Comparison of ENCODE assay signal across 28 mouse cellular contexts in genomic region chr5:67063596-67063995, GRCm38 (mm10). TPM values are rescaled to one million over a fixed set of nuclear protein-coding genes. Genes with fewer than 3 reads are reported as not detected.
DNase-seq lines count a peak whose midpoint lies in the region; ATAC-seq lines count a peak whose summit lies in the region.
"Had no signal": no experiment of that assay in that cellular context is flagged by ENCODE, and none has a peak within 500 bp of the region (broad histone marks: within the 10 kb centered on the region; RNA-seq: fewer than 3 reads in every experiment).

No protein-coding gene starts in this region.

- DNase-seq in 416B (ENCODE audit: low read depth), result peak; percentile 70
- DNase-seq in R1 (ENCODE audit: low read depth, low spot score), result peak; percentile 58
- DNase-seq in right cerebral cortex, postnatal 14 days, result no peak
- DNase-seq: adrenal gland, postnatal 10 days; adrenal gland, postnatal 36 days; cerebellum, adult 18-20 months; cerebellum, adult 9-10 months; cerebellum, postnatal 14 days; forebrain, postnatal 0 days; gastrocnemius, adult 2 months; gastrocnemius, postnatal 14 days; heart, postnatal 10 days; heart, postnatal 36 days had no signal

- no peak overlapping the region for H3K27ac ChIP-seq in heart, embryonic 14.5 days (replicated peaks in 1 of 2; ENCODE audit: control insufficient read depth in 1 of 2, insufficient read depth in 1 of 2, low read depth in 2 of 2, low read length in 2 of 2)
- no peak overlapping the region for H3K27ac ChIP-seq in heart, embryonic 11.5 days (ENCODE audit: low read depth, low read length)
- H3K27ac ChIP-seq: embryonic facial prominence, embryonic 12.5 days; embryonic facial prominence, embryonic 15.5 days; gastrocnemius, adult 2 months; heart, embryonic 15.5 days; hindbrain, embryonic 10.5 days; hindbrain, embryonic 14.5 days; hindbrain, postnatal 0 days had no signal

- 0 out of 2 replicates have a peak overlapping the region, but pooled peaks have one; percentile 7 for H3K4me2 ChIP-seq in heart, embryonic 14.5 days (ENCODE audit: low read length)
- H3K4me2 ChIP-seq in heart, embryonic 11.5 days, result no peak overlapping the region
- H3K4me2 ChIP-seq: embryonic facial prominence, embryonic 12.5 days; embryonic facial prominence, embryonic 15.5 days; heart, embryonic 15.5 days; hindbrain, embryonic 14.5 days had no signal

- no peaks in the 10 kb centered on the region for H3K4me1 ChIP-seq in heart, embryonic 14.5 days (ENCODE audit: control insufficient read depth in 2 of 2, insufficient read depth in 2 of 2, low read length in 2 of 2)
- H3K4me1 ChIP-seq in heart, embryonic 11.5 days (ENCODE audit: control insufficient read depth, insufficient read depth, low read length), result no peaks in the 10 kb centered on the region
- H3K4me1 ChIP-seq: embryonic facial prominence, embryonic 12.5 days; embryonic facial prominence, embryonic 15.5 days; heart, embryonic 15.5 days had no signal

- no peaks in the 10 kb centered on the region for H3K27me3 ChIP-seq in heart, embryonic 14.5 days (ENCODE audit: control insufficient read depth, insufficient read depth, low read length)
- no peaks in the 10 kb centered on the region for H3K27me3 ChIP-seq in heart, embryonic 11.5 days (ENCODE audit: control insufficient read depth, insufficient read depth, low read length)
- H3K27me3 ChIP-seq: embryonic facial prominence, embryonic 12.5 days; embryonic facial prominence, embryonic 15.5 days; heart, embryonic 15.5 days had no signal

- H3K4me3 ChIP-seq in heart, embryonic 14.5 days (ENCODE audit: control insufficient read depth in 1 of 2, insufficient read depth in 1 of 2, low read depth in 1 of 2, low read length in 2 of 2), result no peak overlapping the region
- no peak overlapping the region for H3K4me3 ChIP-seq in heart, embryonic 11.5 days (ENCODE audit: low read depth, low read length)
- H3K4me3 ChIP-seq: embryonic facial prominence, embryonic 12.5 days; embryonic facial prominence, embryonic 15.5 days; gastrocnemius, adult 2 months; heart, embryonic 15.5 days; hindbrain, embryonic 10.5 days had no signal

- no peak for ATAC-seq in heart, embryonic 14.5 days (ENCODE audit: insufficient number of reproducible peaks, insufficient read depth, low FRiP score, low read depth)
- ATAC-seq in heart, embryonic 11.5 days (replicated peaks; ENCODE audit: insufficient number of reproducible peaks, low FRiP score, low TSS enrichment), result no peak
- ATAC-seq in megakaryocyte progenitor cell, adult 5-6 weeks (replicated peaks; ENCODE audit: poor library complexity), result peak; percentile 34; the same call in 1 of the 2 replicates
- ATAC-seq: forebrain, embryonic 14.5 days; forebrain, postnatal 0 days; hindbrain, postnatal 0 days; inflammation-experienced regulatory T-cells, adult 6 months; intestine, embryonic 16.5 days had no signal

- H3K36me3 ChIP-seq in heart, embryonic 14.5 days (ENCODE audit: control insufficient read depth, insufficient read depth, low read length), result no peaks in the 10 kb centered on the region
- H3K36me3 ChIP-seq in heart, embryonic 11.5 days (ENCODE audit: control insufficient read depth, insufficient read depth, low read length), result no peaks in the 10 kb centered on the region
- H3K36me3 ChIP-seq: embryonic facial prominence, embryonic 12.5 days; embryonic facial prominence, embryonic 15.5 days; heart, embryonic 15.5 days; hindbrain, embryonic 10.5 days had no signal

- no peak overlapping the region for H3K9ac ChIP-seq in heart, embryonic 14.5 days (ENCODE audit: low read length)
- H3K9ac ChIP-seq in heart, embryonic 11.5 days (ENCODE audit: low read depth, low read length), result no peak overlapping the region
- H3K9ac ChIP-seq: embryonic facial prominence, embryonic 12.5 days; embryonic facial prominence, embryonic 15.5 days; forebrain, postnatal 0 days; heart, embryonic 15.5 days; hindbrain, embryonic 14.5 days had no signal

- no peaks in the 10 kb centered on the region for H3K9me3 ChIP-seq in heart, embryonic 14.5 days (ENCODE audit: control insufficient read depth, low read length)
- no peaks in the 10 kb centered on the region for H3K9me3 ChIP-seq in heart, embryonic 11.5 days (replicated peaks; ENCODE audit: control insufficient read depth, low read length)
- H3K9me3 ChIP-seq: embryonic facial prominence, embryonic 12.5 days; embryonic facial prominence, embryonic 15.5 days; heart, embryonic 15.5 days; hindbrain, embryonic 10.5 days had no signal

- WGBS in heart, embryonic 14.5 days, result 58% methylated on average over 9 of the region's 9 CpGs
- WGBS in heart, embryonic 11.5 days (ENCODE audit: insufficient replicate concordance), result 76% methylated on average over 9 of the region's 9 CpGs

RNA-seq across cellular contexts. Expression of gene Phox2b, which starts 35.5 kb away (rescaled TPM):
- 0.15 and 0.89 TPM in 2 replicates for polyA plus RNA-seq in heart, embryonic 14.5 days (2014; fragmentation: Nextera tagmentation; extraction: Ambion mirVana)
- polyA plus RNA-seq in heart, embryonic 11.5 days (2014; fragmentation: Nextera tagmentation; extraction: Ambion mirVana), result 0.25 and 0.43 TPM in 2 replicates
- not detected in 2 replicates for total RNA-seq in megakaryocyte progenitor cell, adult 5-6 weeks (2015)
- not detected in 2 replicates for total RNA-seq in megakaryocyte progenitor cell, adult 5-6 weeks (2017)
- total RNA-seq: forebrain, postnatal 0 days; gastrocnemius, adult 2 months; gastrocnemius, postnatal 14 days; heart, adult 8-10 months; heart, postnatal 36 days had no signal
- polyA plus RNA-seq: forebrain, embryonic 11.5 days; forebrain, embryonic 14.5 days; forebrain, postnatal 0 days; frontal cortex, adult 2 months had no signal
